Mouse (Mus musculus) kidney, postnatal 0 days (tissue): ENCODE measurements at regions not wholly inside any gene's neighbourhood (a gene's known extent, or its start where the extent isn't known, plus 50 kb on each side); places are given as distances from the start of the nearest gene placed in this dataset.
"Not testable (repeated sequence)": the region's sequence is repeated elsewhere in the genome, so short reads cannot be mapped to it uniquely, and the experiment has no call there.

ENCODE experiments used
- ATAC-seq: fragments of 200-750 bp; cut with Nextera tagmentation; replicated peaks from 2 replicates; pipeline ENCODE4 v1.8.0; 2017; ENCODE audit warnings: low read depth, moderate number of reproducible peaks, moderate TSS enrichment, moderate library complexity; ENCODE audit not compliant: low FRiP score
- DNase-seq: peaks from one replicate; pipeline ENCODE4 v3.0.0-alpha.2; 2016; ENCODE audit warnings: low spot score
- H3K27ac ChIP-seq: fragments of 300-500 bp; sonication (generic); 2 replicates; pipeline ENCODE4 v1.5.1; 2014; ENCODE audit warnings: mild to moderate bottlenecking
- H3K27me3 ChIP-seq: fragments of 300-500 bp; sonication (generic); 2 replicates; pipeline ENCODE4 v1.6.1; 2014; ENCODE audit warnings: low read length, mixed read lengths; ENCODE audit not compliant: insufficient read depth
- H3K36me3 ChIP-seq: fragments of 300-500 bp; sonication (generic); 2 replicates; pipeline ENCODE4 v1.6.1; 2014; ENCODE audit warnings: low read length, mixed read lengths; ENCODE audit not compliant: insufficient read depth
- H3K4me1 ChIP-seq: fragments of 300-500 bp; sonication (generic); replicated peaks from 2 replicates; pipeline ENCODE4 v1.6.1; 2014; ENCODE audit warnings: antibody characterized with exemption, low read length, mixed read lengths; ENCODE audit not compliant: insufficient read depth
- H3K4me2 ChIP-seq: fragments of 300-500 bp; sonication (generic); 2 replicates; pipeline ENCODE4 v1.6.1; 2014; ENCODE audit warnings: mild to moderate bottlenecking, low read length, moderate library complexity, mixed read lengths
- H3K4me3 ChIP-seq: fragments of 300-500 bp; sonication (generic); replicated peaks from 2 replicates; pipeline ENCODE4 v1.5.1; 2014; ENCODE audit warnings: low read depth, low read length
- H3K9ac ChIP-seq: fragments of 300-500 bp; sonication (generic); 2 replicates; pipeline ENCODE4 v1.6.1; 2014; ENCODE audit warnings: low read depth, low read length
- H3K9me3 ChIP-seq: fragments of 300-500 bp; sonication (generic); replicated peaks from 2 replicates; pipeline ENCODE4 v1.6.1; 2016; ENCODE audit warnings: low read length, inconsistent platforms, mixed read lengths
- CTCF ChIP-seq: IDR thresholded peaks from 2 replicates; pipeline ENCODE4 v1.5.1; 2016; ENCODE audit warnings: antibody characterized with exemption, low read depth, mild to moderate bottlenecking, moderate library complexity
- WGBS: fragments of 180-500 bp; shearing (Covaris S2); extraction: QIAGEN DNeasy Blood & Tissue Kit; methylation state at CpG from one replicate; pipeline ENCODE4 v1.1.7; 2014; 5-methylcytosine and 5-hydroxymethylcytosine counted together

DNA sequence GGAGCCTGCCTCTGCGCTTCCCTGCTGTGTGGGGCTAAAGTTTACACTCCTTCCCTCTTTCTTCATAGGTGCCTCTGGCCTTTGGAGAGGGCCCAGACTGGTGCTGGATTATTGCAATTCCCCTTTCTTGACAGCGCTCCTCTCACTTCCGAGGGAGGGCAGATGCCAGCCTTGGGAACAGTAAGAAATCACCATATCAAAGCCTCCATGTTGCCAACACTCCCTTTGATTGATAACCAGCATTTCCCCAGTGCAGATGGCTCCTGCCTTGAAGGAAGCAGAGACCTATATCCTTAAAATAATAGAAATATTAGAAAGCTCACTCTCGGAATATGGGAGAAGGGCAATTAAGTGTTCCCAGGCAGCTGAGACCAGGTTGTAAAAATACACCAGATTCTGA is 63.1 kb upstream of the Cep295 start:
- no peak for DNase-seq
- no peak overlapping the region for H3K4me2 ChIP-seq
- H3K4me3 ChIP-seq = no peak overlapping the region
- no peaks in the 10 kb centered on the region for H3K9me3 ChIP-seq
- no peak for TF ChIP-seq CTCF
- no peaks in the 10 kb centered on the region for H3K36me3 ChIP-seq
- 24% methylated on average over 4 of the region's 4 CpGs for WGBS
- no peak overlapping the region for H3K27ac ChIP-seq
- no peaks in the 10 kb centered on the region for H3K27me3 ChIP-seq
- no peak for ATAC-seq
- H3K9ac ChIP-seq = no peak overlapping the region
- H3K4me1 ChIP-seq = no peaks in the 10 kb centered on the region

DNA sequence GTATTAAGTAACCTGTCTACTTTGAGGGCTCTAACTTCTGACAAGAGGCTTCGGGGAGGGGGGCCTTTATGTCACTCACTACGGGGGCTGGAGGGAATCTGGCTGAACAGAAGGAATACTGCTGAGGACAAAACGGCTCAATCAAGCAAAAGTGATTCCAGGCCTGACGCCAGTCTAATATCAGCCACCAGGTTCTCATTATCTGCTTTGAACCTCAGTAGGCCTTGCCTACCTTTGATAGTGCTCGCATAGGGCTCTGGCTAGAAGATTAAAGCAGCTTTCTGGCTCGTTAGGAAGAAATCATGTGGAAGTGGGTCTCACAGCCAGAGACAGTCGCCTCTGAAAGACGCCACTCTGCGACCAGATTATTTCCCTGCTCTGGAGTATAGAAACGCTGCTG is 64.3 kb upstream of the Cep295 start:
- Histone ChIP-seq H3K4me2 (no peak overlapping the region), H3K36me3 (no peaks in the 10 kb centered on the region), H3K27me3 (no peaks in the 10 kb centered on the region), H3K9me3 (no peaks in the 10 kb centered on the region), H3K4me3 (no peak overlapping the region), H3K27ac (no peak overlapping the region), H3K9ac (no peak overlapping the region), H3K4me1 (no peaks in the 10 kb centered on the region)
- WGBS = 42% methylated on average over 10 of the region's 10 CpGs
- DNase-seq (no peak), ATAC-seq (no peak)
- TF ChIP-seq CTCF = no peak

DNA sequence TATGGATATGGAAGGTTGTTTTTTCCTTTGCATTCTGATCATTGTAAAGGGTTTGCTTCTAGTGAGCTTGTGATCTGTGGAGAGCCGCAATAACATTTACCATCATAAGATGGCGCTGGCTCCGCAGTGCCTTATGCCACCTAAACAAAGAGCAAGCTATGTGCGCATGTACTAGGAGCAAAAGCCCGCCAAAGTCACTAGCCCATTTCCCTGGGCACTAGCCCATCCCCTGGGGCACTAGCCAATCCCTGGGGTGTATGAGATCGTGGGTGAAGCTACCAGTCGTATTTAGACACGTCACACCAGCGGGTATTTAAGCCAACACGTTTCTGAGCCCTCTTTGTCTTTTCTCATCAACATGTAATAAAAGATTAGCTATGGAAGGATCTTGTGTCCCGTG is 59.0 kb upstream of the Smco4 start:
- ATAC-seq, H3K27ac ChIP-seq, DNase-seq, H3K36me3 ChIP-seq, H3K9me3 ChIP-seq, H3K4me1 ChIP-seq, H3K4me2 ChIP-seq, H3K9ac ChIP-seq, H3K27me3 ChIP-seq, H3K4me3 ChIP-seq: not testable (repeated sequence)
- TF ChIP-seq CTCF = peak; percentile 40
- WGBS = 61% methylated on average over 11 of the region's 11 CpGs

DNA sequence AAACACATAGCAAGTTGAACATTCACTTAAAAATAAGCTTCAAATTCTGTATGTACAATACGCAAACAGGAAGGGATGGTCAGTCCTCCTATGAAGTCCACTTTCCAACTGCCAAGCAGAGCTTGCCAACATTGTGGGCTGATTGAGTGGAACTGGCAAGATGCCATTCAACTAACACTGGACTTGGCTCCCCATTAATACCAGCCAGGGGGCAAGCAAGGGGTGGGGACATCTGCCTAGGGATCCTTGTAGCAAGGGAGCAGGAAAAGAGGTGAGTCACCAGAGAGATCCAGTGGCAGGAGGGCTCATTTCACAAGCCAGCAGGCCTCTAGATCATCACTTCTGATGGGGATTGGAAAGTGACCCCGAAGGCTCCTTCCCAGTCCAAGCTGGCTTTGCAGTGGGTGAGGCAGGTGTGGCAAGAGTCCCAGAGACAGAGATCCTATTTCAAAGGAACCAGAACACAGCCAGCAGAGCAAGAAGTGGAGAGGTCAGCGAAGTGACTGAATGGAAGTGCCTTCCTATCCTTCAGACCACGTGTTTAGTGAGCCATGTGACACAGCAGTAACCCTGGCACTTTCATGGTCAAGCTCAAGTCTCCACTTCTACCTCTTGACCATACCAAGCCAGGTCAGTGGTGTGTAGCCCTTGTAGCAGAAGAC is 53.8 kb upstream of the Smco4 start:
- Histone ChIP-seq H3K9ac (no peak overlapping the region), H3K36me3 (no peaks in the 10 kb centered on the region), H3K4me2 (no peak overlapping the region), H3K4me3 (no peak overlapping the region), H3K27ac (no peak overlapping the region), H3K9me3 (no peaks in the 10 kb centered on the region), H3K27me3 (no peaks in the 10 kb centered on the region), H3K4me1 (0 out of 2 replicates have a peak, but pooled peaks cover 3% of the 10 kb centered on the region)
- TF ChIP-seq CTCF = no peak
- peak; percentile 76; the same call in 1 of the 2 replicates for ATAC-seq
- no peak for DNase-seq
- 43% methylated on average over 4 of the region's 4 CpGs for WGBS

DNA sequence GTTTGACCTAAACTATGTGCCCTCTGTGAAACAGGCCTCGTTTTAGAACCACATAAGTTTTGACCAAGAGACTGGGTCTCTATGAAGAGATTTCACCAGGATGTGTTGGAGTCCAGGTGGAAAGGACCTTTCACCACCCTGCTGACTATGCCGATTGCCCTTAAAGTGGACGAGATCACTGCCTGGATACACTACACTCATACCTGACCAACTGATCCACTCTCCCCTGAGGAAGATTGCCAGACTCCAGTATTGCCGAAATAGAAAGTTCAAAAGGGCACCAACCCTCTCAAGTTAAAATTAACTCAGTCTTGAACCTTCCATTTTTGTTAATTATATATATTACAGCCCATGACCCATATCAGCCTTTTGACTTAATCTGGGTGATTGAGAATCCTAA is 51.1 kb upstream of the Smco4 start:
- DNase-seq = no peak
- no peak for TF ChIP-seq CTCF
- Histone ChIP-seq H3K27me3 (no peaks in the 10 kb centered on the region), H3K4me3 (no peak overlapping the region), H3K4me1 (0 out of 2 replicates have a peak, but pooled peaks cover 3% of the 10 kb centered on the region), H3K9ac (no peak overlapping the region), H3K36me3 (no peaks in the 10 kb centered on the region), H3K4me2 (no peak overlapping the region), H3K27ac (no peak overlapping the region), H3K9me3 (no peaks in the 10 kb centered on the region)
- WGBS = 83% methylated on average over 4 of the region's 4 CpGs
- ATAC-seq = no peak
